Mouse (Mus musculus): ENCODE results near the gene 4933424G06Rik. TPM values are rescaled to one million over a fixed set of nuclear protein-coding genes. Genes with fewer than 3 reads are reported as not detected.

The 4933424G06Rik gene
- polyA plus RNA-seq, 1 experiment from 2014 or later: 0.98 TPM

DNA sequence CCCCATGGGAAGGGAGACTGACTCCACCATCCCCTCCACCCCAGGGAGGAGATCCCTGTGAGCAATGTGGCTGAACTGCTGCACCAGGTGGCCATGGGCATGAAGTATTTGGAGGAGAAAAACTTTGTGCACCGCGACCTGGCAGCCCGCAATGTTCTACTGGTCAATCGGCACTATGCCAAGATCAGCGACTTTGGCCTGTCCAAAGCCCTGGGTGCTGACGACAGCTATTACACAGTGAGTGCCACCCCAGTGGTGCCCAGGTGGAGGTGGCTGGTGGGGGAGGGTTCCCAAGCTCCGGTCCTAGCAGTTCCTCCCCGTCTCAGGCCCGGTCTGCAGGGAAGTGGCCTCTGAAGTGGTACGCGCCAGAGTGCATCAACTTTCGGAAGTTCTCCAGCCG lies 70.8 kb downstream of the 4933424G06Rik start:
- H3K27ac ChIP-seq (ENCODE audit: low read depth, low read length): no peak overlapping the region
- H3K4me3 ChIP-seq (ENCODE audit: low read length): no peak overlapping the region
- WGBS: 92% methylated on average over 13 of the region's 13 CpGs
- H3K27me3 ChIP-seq (replicated peaks; ENCODE audit: control insufficient read depth, insufficient read depth, low read length): no peaks in the 10 kb centered on the region
- no peak overlapping the region for H3K4me2 ChIP-seq (ENCODE audit: low read length)
- no peaks in the 10 kb centered on the region for H3K9me3 ChIP-seq (ENCODE audit: control insufficient read depth, low read length)
- H3K36me3 ChIP-seq (ENCODE audit: control insufficient read depth, insufficient read depth, low read length): no peaks in the 10 kb centered on the region
- peaks cover 4% of the 10 kb centered on the region; the same call in 1 of the 2 replicates for H3K4me1 ChIP-seq (ENCODE audit: control insufficient read depth, insufficient read depth, low read depth, low read length)
- no peak for ATAC-seq
- H3K9ac ChIP-seq (ENCODE audit: low read depth, low read length): no peak overlapping the region

DNA sequence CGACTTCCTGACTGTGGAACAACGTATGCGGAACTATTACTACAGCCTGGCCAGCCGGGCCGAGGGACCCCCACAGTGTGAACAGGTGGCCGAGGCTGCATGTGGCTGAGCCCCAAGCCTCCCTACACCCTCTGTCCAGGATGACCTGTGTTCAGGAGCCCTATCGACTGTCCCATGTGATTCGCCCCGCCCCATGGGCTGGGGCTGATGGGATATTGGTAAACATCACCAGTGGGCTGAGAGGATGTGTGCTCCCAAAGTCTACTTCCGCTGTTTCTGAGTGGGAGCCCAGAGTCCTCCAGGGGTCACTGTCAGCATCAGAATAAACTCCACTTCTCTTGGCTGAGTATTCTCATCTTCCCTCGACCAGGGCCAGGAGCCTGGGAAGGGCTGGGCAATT lies 72.5 kb downstream of the 4933424G06Rik start:
- no peak for ATAC-seq
- peaks cover 4% of the 10 kb centered on the region; the same call in 1 of the 2 replicates for H3K4me1 ChIP-seq (ENCODE audit: control insufficient read depth, insufficient read depth, low read depth, low read length)
- no peak overlapping the region for H3K4me3 ChIP-seq (ENCODE audit: low read length)
- H3K27me3 ChIP-seq (replicated peaks; ENCODE audit: control insufficient read depth, insufficient read depth, low read length): no peaks in the 10 kb centered on the region
- 82% methylated on average over 11 of the region's 11 CpGs for WGBS
- H3K9me3 ChIP-seq (ENCODE audit: control insufficient read depth, low read length): no peaks in the 10 kb centered on the region
- H3K36me3 ChIP-seq (ENCODE audit: control insufficient read depth, insufficient read depth, low read length): no peaks in the 10 kb centered on the region
- H3K27ac ChIP-seq (ENCODE audit: low read depth, low read length): no peak overlapping the region
- H3K9ac ChIP-seq (ENCODE audit: low read depth, low read length): no peak overlapping the region
- H3K4me2 ChIP-seq (ENCODE audit: low read length): no peak overlapping the region

DNA sequence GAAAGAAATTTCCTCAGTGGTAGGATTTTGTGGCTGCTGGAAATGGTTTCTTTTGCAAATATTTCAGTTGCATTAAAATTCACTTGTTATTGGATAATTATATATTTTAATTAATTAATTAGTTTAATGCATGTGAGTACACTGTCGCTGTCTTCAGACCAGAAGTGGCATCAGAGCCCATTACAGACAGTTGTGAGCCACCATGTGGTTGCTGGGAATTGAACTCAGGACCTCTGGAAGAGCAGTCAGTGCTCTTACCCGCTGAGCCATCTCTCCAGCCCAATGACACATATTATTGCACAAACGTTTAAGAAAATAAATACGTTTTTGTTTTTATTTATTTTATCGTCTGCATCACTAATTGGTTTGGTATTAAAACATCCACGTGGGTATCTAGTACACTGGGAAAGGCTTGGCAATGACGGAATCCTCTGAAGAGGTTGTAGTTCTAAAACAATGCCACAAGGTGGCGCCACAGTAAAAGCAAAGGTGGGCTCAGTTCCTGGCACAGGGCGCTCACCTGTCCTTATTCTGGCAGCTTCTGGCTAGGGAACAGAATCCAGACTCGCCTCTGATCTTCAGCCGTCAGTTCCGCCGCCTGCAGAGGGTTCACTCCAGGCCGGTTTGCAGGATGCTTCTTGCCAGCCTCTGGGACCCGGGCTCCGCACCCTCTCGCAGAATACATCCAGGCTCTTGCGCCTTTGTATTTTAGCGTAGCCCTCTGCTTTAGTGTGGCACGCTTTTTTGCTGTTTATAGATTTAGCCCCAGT lies 74.6 kb downstream of the 4933424G06Rik start:
- 3% methylated on average over 20 of the region's 20 CpGs for WGBS
- peaks cover 4% of the 10 kb centered on the region; the same call in 1 of the 2 replicates for H3K4me1 ChIP-seq (ENCODE audit: control insufficient read depth, insufficient read depth, low read depth, low read length)
- H3K36me3 ChIP-seq (ENCODE audit: control insufficient read depth, insufficient read depth, low read length): no peaks in the 10 kb centered on the region
- H3K4me3 ChIP-seq (ENCODE audit: low read length): peak overlapping the region; percentile 52
- H3K9me3 ChIP-seq (ENCODE audit: control insufficient read depth, low read length): no peaks in the 10 kb centered on the region
- no peaks in the 10 kb centered on the region for H3K27me3 ChIP-seq (replicated peaks; ENCODE audit: control insufficient read depth, insufficient read depth, low read length)
- peak; percentile 86 for ATAC-seq
- peak overlapping the region; percentile 97 for H3K4me2 ChIP-seq (ENCODE audit: low read length)
- peak overlapping the region; percentile 92 for H3K27ac ChIP-seq (ENCODE audit: low read depth, low read length)
- H3K9ac ChIP-seq (ENCODE audit: low read depth, low read length): peak overlapping the region; percentile 82

DNA sequence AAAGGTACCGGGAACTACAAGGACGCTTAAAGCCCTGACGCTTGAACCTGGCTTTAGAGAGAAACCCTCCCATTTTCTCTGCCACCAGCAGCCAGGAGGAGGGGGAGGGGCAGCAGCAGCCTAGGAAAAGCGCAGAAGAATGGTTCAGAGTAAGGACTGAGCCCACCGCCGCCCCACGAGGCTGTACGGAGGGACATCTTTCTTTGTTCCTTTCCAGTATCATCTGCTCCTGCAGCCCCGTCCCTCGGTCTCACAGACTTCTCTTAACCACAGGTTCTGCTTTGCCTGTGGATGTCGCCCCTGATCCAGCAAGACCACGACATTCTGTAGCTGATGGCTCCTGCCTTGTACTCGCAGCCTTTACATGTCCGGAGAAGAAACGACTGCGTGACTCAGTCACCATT lies 75.3 kb downstream of the 4933424G06Rik start:
- Histone ChIP-seq H3K9ac (ENCODE audit: low read depth, low read length) (peak overlapping the region; percentile 82), H3K27ac (ENCODE audit: low read depth, low read length) (peak overlapping the region; percentile 92), H3K4me1 (ENCODE audit: control insufficient read depth, insufficient read depth, low read depth, low read length) (peaks cover 4% of the 10 kb centered on the region; the same call in 1 of the 2 replicates), H3K9me3 (ENCODE audit: control insufficient read depth, low read length) (no peaks in the 10 kb centered on the region), H3K36me3 (ENCODE audit: control insufficient read depth, insufficient read depth, low read length) (no peaks in the 10 kb centered on the region), H3K4me2 (ENCODE audit: low read length) (peak overlapping the region; percentile 97), H3K4me3 (ENCODE audit: low read length) (peak overlapping the region; percentile 52), H3K27me3 (replicated peaks; ENCODE audit: control insufficient read depth, insufficient read depth, low read length) (no peaks in the 10 kb centered on the region)
- WGBS: 2% methylated on average over 16 of the region's 16 CpGs
- peak; percentile 76 for ATAC-seq

DNA sequence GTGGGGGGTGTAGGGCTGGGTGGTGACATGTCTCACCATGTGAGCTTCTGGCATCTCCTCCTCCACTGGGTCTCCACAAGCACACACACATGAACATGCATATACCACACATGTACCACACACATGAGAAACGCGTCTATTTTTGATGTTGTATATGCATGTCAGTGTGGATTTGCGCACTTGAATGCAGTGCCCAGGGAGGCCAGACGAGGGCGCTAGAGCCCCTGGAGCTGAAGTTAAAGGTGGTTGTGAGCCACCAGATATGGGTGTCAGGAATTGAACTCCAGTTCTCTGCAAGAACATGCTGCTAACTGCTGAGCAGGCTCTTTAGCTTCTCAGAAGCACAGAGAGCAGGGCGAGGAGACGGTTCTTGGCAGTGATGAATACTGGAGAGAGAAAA lies 76.4 kb downstream of the 4933424G06Rik start:
- H3K27ac ChIP-seq (ENCODE audit: low read depth, low read length): no peak overlapping the region
- H3K9me3 ChIP-seq (ENCODE audit: control insufficient read depth, low read length): no peaks in the 10 kb centered on the region
- H3K9ac ChIP-seq (ENCODE audit: low read depth, low read length): no peak overlapping the region
- no peak overlapping the region for H3K4me3 ChIP-seq (ENCODE audit: low read length)
- no peaks in the 10 kb centered on the region for H3K27me3 ChIP-seq (replicated peaks; ENCODE audit: control insufficient read depth, insufficient read depth, low read length)
- H3K4me2 ChIP-seq (ENCODE audit: low read length): no peak overlapping the region
- 89% methylated on average over 7 of the region's 7 CpGs for WGBS
- no peak for ATAC-seq
- H3K4me1 ChIP-seq (ENCODE audit: control insufficient read depth, insufficient read depth, low read depth, low read length): peaks cover 4% of the 10 kb centered on the region; the same call in 1 of the 2 replicates
- no peaks in the 10 kb centered on the region; the same call in 1 of the 2 replicates for H3K36me3 ChIP-seq (ENCODE audit: control insufficient read depth, insufficient read depth, low read length)

DNA sequence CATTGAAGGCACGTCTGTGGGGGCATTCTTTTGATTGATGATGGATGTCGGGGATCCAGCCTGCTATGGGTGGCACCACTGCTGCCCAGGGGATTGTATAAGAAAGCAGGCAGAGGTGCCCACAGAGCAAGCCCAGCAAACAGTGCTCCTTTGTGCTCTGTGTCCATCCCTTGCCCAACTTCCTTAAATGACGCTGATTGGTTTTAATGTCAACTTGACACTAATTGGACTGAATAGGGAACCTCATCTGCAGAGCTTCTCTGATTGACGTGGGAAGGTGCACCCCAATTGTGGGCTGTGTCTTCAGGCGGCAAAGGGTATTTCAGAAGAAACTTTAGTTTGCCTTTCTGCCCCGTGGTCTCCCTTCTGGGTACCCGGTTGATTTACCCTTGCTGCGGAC lies 79.5 kb downstream of the 4933424G06Rik start:
- Histone ChIP-seq H3K9ac (ENCODE audit: low read depth, low read length) (no peak overlapping the region), H3K4me1 (ENCODE audit: control insufficient read depth, insufficient read depth, low read depth, low read length) (peaks cover 4% of the 10 kb centered on the region; the same call in 1 of the 2 replicates), H3K27me3 (replicated peaks; ENCODE audit: control insufficient read depth, insufficient read depth, low read length) (no peaks in the 10 kb centered on the region), H3K9me3 (ENCODE audit: control insufficient read depth, low read length) (no peaks in the 10 kb centered on the region), H3K27ac (ENCODE audit: low read depth, low read length) (no peak overlapping the region), H3K4me2 (ENCODE audit: low read length) (no peak overlapping the region), H3K36me3 (ENCODE audit: control insufficient read depth, insufficient read depth, low read length) (peaks cover 18% of the 10 kb centered on the region), H3K4me3 (ENCODE audit: low read length) (no peak overlapping the region)
- WGBS: 76% methylated on average over 8 of the region's 8 CpGs
- no peak for ATAC-seq

DNA sequence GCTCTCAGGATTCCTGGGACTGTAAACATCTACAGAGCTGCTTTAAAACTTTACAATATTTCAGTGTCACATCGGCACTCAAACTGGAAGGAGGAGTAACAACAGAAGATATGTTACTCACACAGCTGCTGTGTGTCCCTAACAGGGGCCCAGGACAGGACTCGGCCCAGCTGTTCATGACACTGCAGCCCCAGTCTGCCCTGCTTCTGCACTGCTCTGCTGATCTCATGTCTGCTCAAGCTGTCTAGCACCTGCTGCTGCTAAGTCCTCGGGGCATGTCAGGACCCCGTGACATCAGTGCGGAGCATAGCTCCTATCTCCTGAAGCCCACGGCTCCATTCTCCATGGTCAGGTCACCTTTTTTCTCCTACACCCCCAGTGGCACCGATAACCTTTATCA lies 86.8 kb downstream of the 4933424G06Rik start:
- Histone ChIP-seq H3K4me2 (ENCODE audit: low read length) (no peak overlapping the region), H3K27me3 (replicated peaks; ENCODE audit: control insufficient read depth, insufficient read depth, low read length) (no peaks in the 10 kb centered on the region), H3K9ac (ENCODE audit: low read depth, low read length) (no peak overlapping the region), H3K27ac (ENCODE audit: low read depth, low read length) (no peak overlapping the region), H3K4me3 (ENCODE audit: low read length) (no peak overlapping the region), H3K4me1 (ENCODE audit: control insufficient read depth, insufficient read depth, low read depth, low read length) (no peaks in the 10 kb centered on the region), H3K36me3 (ENCODE audit: control insufficient read depth, insufficient read depth, low read length) (peaks cover 52% of the 10 kb centered on the region), H3K9me3 (ENCODE audit: control insufficient read depth, low read length) (no peaks in the 10 kb centered on the region)
- no peak for ATAC-seq
- 90% methylated on average over 7 of the region's 7 CpGs for WGBS

DNA sequence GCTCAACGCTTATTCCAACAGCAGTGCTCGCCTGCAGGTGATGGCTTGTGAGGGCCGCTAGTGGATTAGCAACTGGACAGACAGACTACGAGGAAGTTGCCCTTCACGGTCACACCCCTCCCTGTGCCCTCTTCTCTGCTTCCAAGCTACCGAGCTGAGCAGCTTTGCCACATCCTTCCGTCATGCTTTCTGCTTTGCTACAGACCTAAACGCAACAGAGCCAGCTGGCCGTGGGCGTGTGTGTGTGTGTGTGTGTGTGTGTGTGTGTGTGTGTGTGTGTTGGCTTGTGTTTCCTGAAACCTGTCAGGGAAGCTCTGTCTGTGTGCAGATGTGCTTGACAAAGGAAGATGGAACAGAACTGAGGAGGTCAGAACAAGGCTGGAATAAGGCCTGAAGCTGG lies 87.5 kb downstream of the 4933424G06Rik start:
- H3K4me2 ChIP-seq (ENCODE audit: low read length): no peak overlapping the region
- H3K27me3 ChIP-seq (replicated peaks; ENCODE audit: control insufficient read depth, insufficient read depth, low read length): no peaks in the 10 kb centered on the region
- no peaks in the 10 kb centered on the region for H3K9me3 ChIP-seq (ENCODE audit: control insufficient read depth, low read length)
- H3K27ac ChIP-seq (ENCODE audit: low read depth, low read length): no peak overlapping the region
- no peaks in the 10 kb centered on the region for H3K4me1 ChIP-seq (ENCODE audit: control insufficient read depth, insufficient read depth, low read depth, low read length)
- no peak overlapping the region for H3K9ac ChIP-seq (ENCODE audit: low read depth, low read length)
- peaks cover 52% of the 10 kb centered on the region for H3K36me3 ChIP-seq (ENCODE audit: control insufficient read depth, insufficient read depth, low read length)
- WGBS: 81% methylated on average over 10 of the region's 10 CpGs
- no peak for ATAC-seq
- H3K4me3 ChIP-seq (ENCODE audit: low read length): no peak overlapping the region

DNA sequence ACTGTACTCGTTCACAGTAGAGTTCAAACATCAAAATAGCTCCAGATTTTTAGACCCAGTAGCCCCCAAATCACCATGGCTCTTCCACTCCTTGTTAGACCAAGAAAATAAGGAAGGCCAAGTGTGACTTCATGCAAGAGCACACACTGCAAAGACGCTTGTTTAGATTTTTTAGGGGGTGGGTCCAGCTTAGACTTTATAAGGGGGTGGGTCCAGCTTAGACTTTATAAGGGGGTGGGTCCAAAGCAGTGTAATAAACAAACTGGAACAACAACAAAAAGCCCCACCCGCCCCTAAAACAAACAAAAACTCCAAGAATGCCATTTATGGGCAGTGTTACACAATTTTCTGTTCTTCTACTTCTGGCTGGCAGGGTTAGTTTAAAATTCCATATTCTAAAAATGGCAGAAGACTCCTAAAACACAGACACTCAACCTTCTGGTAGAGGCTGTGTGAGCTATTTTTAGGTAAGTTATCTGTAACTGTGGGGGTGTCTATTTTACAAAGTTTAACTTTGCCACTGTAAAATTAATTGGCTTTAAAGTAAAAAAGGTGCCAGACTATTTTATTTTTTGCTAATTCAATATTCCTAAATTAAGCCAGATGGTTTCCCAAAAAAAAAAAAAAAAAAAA lies 90.5 kb downstream of the 4933424G06Rik start:
- Histone ChIP-seq H3K4me1 (ENCODE audit: control insufficient read depth, insufficient read depth, low read depth, low read length) (no peaks in the 10 kb centered on the region), H3K27me3 (replicated peaks; ENCODE audit: control insufficient read depth, insufficient read depth, low read length) (no peaks in the 10 kb centered on the region), H3K4me3 (ENCODE audit: low read length) (no peak overlapping the region), H3K9me3 (ENCODE audit: control insufficient read depth, low read length) (no peaks in the 10 kb centered on the region), H3K36me3 (ENCODE audit: control insufficient read depth, insufficient read depth, low read length) (peaks cover 40% of the 10 kb centered on the region), H3K4me2 (ENCODE audit: low read length) (no peak overlapping the region), H3K9ac (ENCODE audit: low read depth, low read length) (no peak overlapping the region), H3K27ac (ENCODE audit: low read depth, low read length) (no peak overlapping the region)
- ATAC-seq: no peak
- WGBS: 91% methylated on average over 3 of the region's 3 CpGs

Measured in hindbrain, embryonic 16.5 days (tissue).